ENCODE assay signal across 13 mouse cellular contexts in the genomic region with DNA sequence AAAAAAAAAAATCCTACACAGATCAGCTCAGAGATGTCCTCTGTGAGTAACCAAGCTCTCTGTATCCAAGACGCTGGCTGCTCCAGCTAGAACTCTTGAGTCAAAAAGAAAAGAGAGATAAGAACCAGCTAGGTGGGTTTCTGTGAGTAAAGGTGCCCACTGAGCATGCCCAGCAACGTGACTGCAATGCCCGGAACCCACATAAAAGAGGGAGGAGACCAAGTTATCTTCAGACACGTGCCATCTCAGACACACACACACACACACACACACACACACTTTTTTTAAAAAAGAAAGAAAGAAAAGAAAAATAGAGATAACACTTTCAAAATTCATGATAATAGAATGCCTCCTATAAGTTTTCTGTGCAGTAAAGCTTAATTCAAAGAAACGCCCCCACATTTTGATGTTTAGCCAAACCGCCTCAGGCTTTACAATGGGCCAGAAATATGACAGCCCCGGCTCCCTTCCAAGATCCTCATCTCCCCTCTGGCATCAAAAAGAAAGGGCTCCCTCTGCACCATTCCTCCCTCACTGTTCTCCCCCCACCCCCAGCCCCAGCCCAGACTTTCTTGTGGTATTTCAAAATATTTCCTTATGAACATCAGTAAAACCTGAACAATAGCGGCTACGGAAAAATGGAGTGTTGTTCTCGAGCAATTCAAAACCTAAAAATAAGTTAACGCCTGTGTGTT.
A peak's percentile ranks its signal among the peaks of the same experiment; 100 is the strongest.
DNase-seq lines count a peak whose midpoint lies in the region; ATAC-seq and TF ChIP-seq lines count a peak whose summit lies in the region.
"Had no signal": no experiment of that assay in that cellular context is flagged by ENCODE, and none has a peak within 500 bp of the region (broad histone marks: within the 10 kb centered on the region; RNA-seq: fewer than 3 reads in every experiment).

No protein-coding gene starts in this region.

- peaks cover 22% of the 10 kb centered on the region for H3K4me1 ChIP-seq in thymus, adult 2 months (replicated peaks; ENCODE audit: control insufficient read depth, insufficient read depth, low read length)
- H3K4me1 ChIP-seq in embryonic fibroblast, embryonic 13.5 days (ENCODE audit: control insufficient read depth, insufficient read depth, low read length), result peaks cover 3% of the 10 kb centered on the region; the same call in 1 of the 2 replicates
- no peaks in the 10 kb centered on the region for H3K4me1 ChIP-seq in forebrain, embryonic 11.5 days (replicated peaks; ENCODE audit: control insufficient read depth, insufficient read depth, low read length)
- H3K4me1 ChIP-seq: hindbrain, embryonic 13.5 days had no signal

- no peaks in the 10 kb centered on the region for H3K36me3 ChIP-seq in thymus, adult 2 months (ENCODE audit: control insufficient read depth, insufficient read depth, low read length)
- H3K36me3 ChIP-seq in forebrain, embryonic 11.5 days (ENCODE audit: control insufficient read depth, insufficient read depth, low read length), result no peaks in the 10 kb centered on the region
- H3K36me3 ChIP-seq: forebrain, embryonic 10.5 days; heart, embryonic 10.5 days; hindbrain, embryonic 13.5 days had no signal

- no peak overlapping the region for H3K4me3 ChIP-seq in thymus, adult 2 months (ENCODE audit: control insufficient read depth, insufficient read depth, low read length)
- no peak overlapping the region for H3K4me3 ChIP-seq in embryonic fibroblast, embryonic 13.5 days (ENCODE audit: insufficient read depth, low read length)
- H3K4me3 ChIP-seq in forebrain, embryonic 11.5 days (ENCODE audit: low read depth, low read length), result no peak overlapping the region
- H3K4me3 ChIP-seq: forebrain, embryonic 10.5 days; heart, embryonic 10.5 days; hindbrain, embryonic 13.5 days had no signal

- no peaks in the 10 kb centered on the region for H3K9me3 ChIP-seq in forebrain, embryonic 11.5 days (ENCODE audit: control insufficient read depth, low read length)
- H3K9me3 ChIP-seq: heart, embryonic 10.5 days had no signal

- DNase-seq in kidney, postnatal 4 days, result peak; percentile 7 to 9
- DNase-seq in kidney, adult 11 months, result no peak
- DNase-seq in thymus, adult 2 months, result peak; percentile 48
- DNase-seq in thymus, postnatal 10 days (ENCODE audit: low spot score in 2 of 2), result no peak
- DNase-seq in thymus, postnatal 4 days, result peak; percentile 38
- DNase-seq in forebrain, embryonic 11.5 days (ENCODE audit: low spot score), result no peak
- DNase-seq: kidney, postnatal 14 days had no signal

- H3K4me2 ChIP-seq in forebrain, embryonic 11.5 days (ENCODE audit: low read depth, low read length, severe bottlenecking), result no peak overlapping the region
- H3K4me2 ChIP-seq: hindbrain, embryonic 13.5 days had no signal

- ATAC-seq in forebrain, embryonic 11.5 days (replicated peaks; ENCODE audit: low FRiP score), result no peak
- ATAC-seq in granulocyte monocyte progenitor cell, adult 5-6 weeks (replicated peaks; ENCODE audit: poor library complexity, severe bottlenecking), result no peak
- ATAC-seq: Patski had no signal

- no peak for TF ChIP-seq CTCF in thymus, adult 2 months (IDR thresholded peaks at IDR 0.05; ENCODE audit: borderline replicate concordance, control insufficient read depth, extremely low read depth, insufficient read depth, low read length, poor library complexity)
- TF ChIP-seq CTCF in embryonic fibroblast, embryonic 13.5 days (IDR thresholded peaks at IDR 0.05; ENCODE audit: borderline replicate concordance, insufficient read depth, low read length), result no peak

- whole genome bisulfite sequencing in thymus, adult 2 months, result 20% methylated on average over 11 of the region's 11 CpGs
- 90% methylated on average over 11 of the region's 11 CpGs for WGBS in forebrain, embryonic 11.5 days

- H3K27me3 ChIP-seq in thymus, adult 2 months (ENCODE audit: control insufficient read depth, insufficient read depth, low read length), result no peaks in the 10 kb centered on the region
- no peaks in the 10 kb centered on the region for H3K27me3 ChIP-seq in forebrain, embryonic 11.5 days (ENCODE audit: control insufficient read depth, insufficient read depth, low read length)
- H3K27me3 ChIP-seq: hindbrain, embryonic 13.5 days; Patski had no signal

- no peak overlapping the region for H3K9ac ChIP-seq in forebrain, embryonic 11.5 days (ENCODE audit: low read length)
- H3K9ac ChIP-seq: hindbrain, embryonic 13.5 days had no signal

- TF ChIP-seq POLR2A in thymus, adult 2 months (IDR thresholded peaks at IDR 0.05; ENCODE audit: control insufficient read depth, extremely low read depth, insufficient read depth, low read length, poor library complexity), result no peak
- no peak for TF ChIP-seq POLR2A in embryonic fibroblast, embryonic 13.5 days (IDR thresholded peaks at IDR 0.05; ENCODE audit: low read depth, low read length)

- H3K27ac ChIP-seq in thymus, adult 2 months (ENCODE audit: control insufficient read depth, insufficient read depth, low read length), result no peak overlapping the region
- peak overlapping the region; percentile 44; the same call in 1 of the 2 replicates for H3K27ac ChIP-seq in embryonic fibroblast, embryonic 13.5 days (ENCODE audit: insufficient read depth, low read length)
- H3K27ac ChIP-seq in forebrain, embryonic 11.5 days (ENCODE audit: low read depth, low read length), result no peak overlapping the region
- H3K27ac ChIP-seq: forebrain, embryonic 10.5 days; heart, embryonic 10.5 days; hindbrain, embryonic 13.5 days had no signal

Comparison
In these comparisons a context has a peak if more than half of its experiments do, and no peak if none do; other contexts are left out.
1. DNase-seq: peak in kidney, postnatal 4 days (2 of 2), thymus, adult 2 months (single experiment) and thymus, postnatal 4 days (single experiment); none in kidney, adult 11 months (single experiment), thymus, postnatal 10 days (0 of 2) and forebrain, embryonic 11.5 days (single experiment).